Mouse (Mus musculus) intestine, embryonic 16.5 days (tissue): ENCODE data around the gene Pcnt. TPM values are rescaled to one million over a fixed set of nuclear protein-coding genes. Genes with fewer than 3 reads are reported as not detected.

Experiments
- ATAC-seq: fragments of 200-750 bp; cut with Nextera tagmentation; 2 replicates; pipeline ENCODE4 v1.8.0; 2017; ENCODE audit warnings: moderate TSS enrichment, moderate library complexity
- H3K27ac ChIP-seq: fragments of 300-500 bp; sonication (generic); 2 replicates; pipeline ENCODE4 v1.5.1; 2014; ENCODE audit warnings: mild to moderate bottlenecking, low read length
- H3K27me3 ChIP-seq: fragments of 300-500 bp; sonication (generic); replicated peaks from 2 replicates; pipeline ENCODE4 v1.6.1; 2014; ENCODE audit warnings: low read length, control low read depth, mixed read lengths; ENCODE audit not compliant: control insufficient read depth, insufficient read depth
- H3K36me3 ChIP-seq: fragments of 300-500 bp; sonication (generic); 2 replicates; pipeline ENCODE4 v1.6.1; 2014; ENCODE audit warnings: low read length, control low read depth; ENCODE audit not compliant: control insufficient read depth, insufficient read depth
- H3K4me1 ChIP-seq: fragments of 300-500 bp; sonication (generic); 2 replicates; pipeline ENCODE4 v1.6.1; 2014; ENCODE audit warnings: low read length, control low read depth, mixed read lengths; ENCODE audit not compliant: control insufficient read depth, insufficient read depth
- H3K4me2 ChIP-seq: fragments of 300-500 bp; sonication (generic); 2 replicates; pipeline ENCODE4 v1.6.1; 2014; ENCODE audit warnings: low read depth, low read length, control low read depth
- H3K4me3 ChIP-seq: fragments of 300-500 bp; sonication (generic); 2 replicates; pipeline ENCODE4 v1.5.1; 2014; ENCODE audit warnings: mild to moderate bottlenecking, low read length
- H3K9ac ChIP-seq: fragments of 300-500 bp; sonication (generic); 2 replicates; pipeline ENCODE4 v1.6.1; 2014; ENCODE audit warnings: low read depth, low read length
- H3K9me3 ChIP-seq: fragments of 300-500 bp; sonication (generic); 2 replicates; pipeline ENCODE4 v1.6.1; 2016; ENCODE audit warnings: low read length, control low read depth; ENCODE audit not compliant: control insufficient read depth
- WGBS: fragments of 180-500 bp; shearing (Covaris S2); extraction: QIAGEN DNeasy Blood & Tissue Kit; methylation state at CpG from one replicate; pipeline ENCODE4 v1.1.7; 2014; 5-methylcytosine and 5-hydroxymethylcytosine counted together
- polyA plus RNA-seq: library from polyadenylated mRNA; unstranded; fragments of >200 nt; fragmentation: Nextera tagmentation; extraction: Ambion mirVana; gene quantifications from 2 replicates; pipeline ENCODE4 v1.2.1, GENCODE M21; 2015

Pcnt gene
- polyA plus RNA-seq, 1 experiment from 2014 or later: 10.7 TPM

DNA sequence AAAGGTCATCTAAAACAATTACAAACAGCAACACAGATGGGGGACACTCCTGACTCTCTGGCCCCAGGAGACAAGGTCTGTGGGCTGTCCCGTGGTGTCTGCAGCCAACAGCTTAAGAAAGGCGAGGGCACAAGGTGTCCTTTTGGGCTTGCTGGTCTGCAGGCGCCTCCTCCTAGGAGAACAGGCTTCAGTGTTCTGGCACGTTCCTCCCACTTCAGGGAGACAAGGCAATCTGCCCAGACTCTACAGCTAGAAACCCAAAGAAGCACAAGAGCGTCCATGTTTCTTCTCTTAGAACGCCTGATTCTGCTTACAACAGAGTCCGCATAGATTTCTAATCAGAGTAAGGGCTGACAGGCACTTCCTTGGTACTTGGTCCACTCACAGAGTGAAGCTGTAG lies 19.7 kb upstream of the Pcnt start:
- Histone ChIP-seq H3K36me3 (no peaks in the 10 kb centered on the region), H3K4me1 (no peaks in the 10 kb centered on the region), H3K4me3 (no peak overlapping the region), H3K4me2 (no peak overlapping the region), H3K27ac (no peak overlapping the region), H3K9me3 (0 out of 2 replicates have a peak, but pooled peaks cover 11% of the 10 kb centered on the region), H3K27me3 (no peaks in the 10 kb centered on the region), H3K9ac (no peak overlapping the region)
- no peak for ATAC-seq
- WGBS: 92% methylated on average over 7 of the region's 7 CpGs

DNA sequence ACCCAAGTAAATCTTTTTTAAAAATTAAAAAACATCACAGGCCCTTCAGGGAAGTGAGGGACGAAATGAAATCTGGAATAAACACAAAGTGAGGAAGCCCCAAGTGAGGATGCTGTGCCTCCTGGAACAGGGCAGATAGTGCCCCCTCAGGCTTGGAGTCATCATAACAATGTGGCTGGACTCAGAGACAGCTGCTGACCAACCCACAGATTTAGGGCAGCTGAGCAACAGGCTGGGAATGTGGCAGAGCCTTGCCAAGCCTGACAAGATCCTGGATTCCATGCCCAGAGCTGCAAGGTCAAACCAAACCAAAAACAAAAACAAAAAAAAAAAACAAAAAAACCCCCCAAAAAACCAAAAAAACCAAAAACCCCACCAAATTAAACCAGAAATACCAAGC lies 18.7 kb upstream of the Pcnt start:
- Histone ChIP-seq H3K4me3 (no peak overlapping the region), H3K36me3 (no peaks in the 10 kb centered on the region), H3K27ac (no peak overlapping the region), H3K4me1 (no peaks in the 10 kb centered on the region), H3K9ac (no peak overlapping the region), H3K9me3 (0 out of 2 replicates have a peak, but pooled peaks cover 11% of the 10 kb centered on the region), H3K4me2 (no peak overlapping the region), H3K27me3 (no peaks in the 10 kb centered on the region)
- WGBS: 94% methylated on average over 1 of the region's 1 CpGs
- no peak for ATAC-seq

DNA sequence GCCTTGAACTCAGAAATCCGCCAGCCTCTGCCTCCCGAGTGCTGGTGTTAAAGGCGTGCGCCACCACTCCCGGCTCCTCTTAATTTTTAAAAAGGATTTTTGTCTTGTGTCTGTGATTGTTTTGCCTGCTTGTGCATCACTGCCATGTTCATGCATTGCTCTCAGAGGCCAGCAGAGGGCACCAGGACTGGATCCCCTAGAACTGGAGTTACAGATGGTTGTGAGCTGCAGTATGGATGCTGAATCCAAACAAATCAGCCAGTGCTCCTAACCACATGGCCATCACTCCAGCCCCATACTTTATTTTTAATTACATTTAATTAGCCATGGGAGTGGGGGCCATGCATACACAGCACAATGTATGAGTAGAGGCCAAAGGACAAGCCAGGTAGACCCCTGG lies 12.7 kb upstream of the Pcnt start:
- no peak overlapping the region for H3K4me3 ChIP-seq
- no peaks in the 10 kb centered on the region for H3K36me3 ChIP-seq
- H3K4me1 ChIP-seq: no peaks in the 10 kb centered on the region
- 0 out of 2 replicates have a peak, but pooled peaks cover 7% of the 10 kb centered on the region for H3K9me3 ChIP-seq
- H3K27ac ChIP-seq: no peak overlapping the region
- ATAC-seq: no peak
- 60% methylated on average over 5 of the region's 5 CpGs for WGBS
- no peak overlapping the region for H3K4me2 ChIP-seq
- H3K27me3 ChIP-seq: no peaks in the 10 kb centered on the region
- no peak overlapping the region for H3K9ac ChIP-seq

DNA sequence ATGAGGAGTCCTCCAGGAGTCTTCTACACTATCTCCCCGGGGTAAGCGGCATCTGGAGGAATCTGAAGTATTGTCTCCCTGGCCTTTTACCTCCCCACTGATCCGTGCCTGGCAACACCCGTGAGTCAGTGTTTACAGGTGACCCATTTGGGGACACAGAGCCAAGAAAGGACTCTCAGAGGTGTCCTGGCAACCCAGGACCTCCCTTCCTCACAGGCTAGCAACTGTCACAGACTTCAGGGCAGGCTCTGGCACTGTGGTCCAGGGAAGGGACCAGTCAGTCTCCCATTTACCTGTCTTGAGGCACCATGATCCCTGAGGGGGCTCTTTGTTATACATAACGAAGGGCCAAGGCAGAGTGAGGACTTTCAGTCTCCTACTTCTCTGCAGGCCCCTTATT lies 6.3 kb upstream of the Pcnt start, which contains the start of gene 2610028H24Rik:
Gene 2610028H24Rik (plus strand): TSS at position 231 of the 400 bp plus-strand sequence.
- H3K4me2 ChIP-seq: no peak within 1 kb of the TSS
- H3K4me3 ChIP-seq: no peak within 1 kb of the TSS
- H3K27ac ChIP-seq: no peak within 1 kb of the TSS
- no peak within 1 kb of the TSS for H3K9ac ChIP-seq
- no peak for ATAC-seq
- H3K9me3 ChIP-seq: no peaks in the 10 kb centered on the region
- WGBS: 63% methylated on average over 5 of the region's 5 CpGs
- H3K36me3 ChIP-seq: no peaks in the 10 kb centered on the region
- peaks cover 5% of the 10 kb centered on the region for H3K4me1 ChIP-seq
- no peaks in the 10 kb centered on the region for H3K27me3 ChIP-seq

DNA sequence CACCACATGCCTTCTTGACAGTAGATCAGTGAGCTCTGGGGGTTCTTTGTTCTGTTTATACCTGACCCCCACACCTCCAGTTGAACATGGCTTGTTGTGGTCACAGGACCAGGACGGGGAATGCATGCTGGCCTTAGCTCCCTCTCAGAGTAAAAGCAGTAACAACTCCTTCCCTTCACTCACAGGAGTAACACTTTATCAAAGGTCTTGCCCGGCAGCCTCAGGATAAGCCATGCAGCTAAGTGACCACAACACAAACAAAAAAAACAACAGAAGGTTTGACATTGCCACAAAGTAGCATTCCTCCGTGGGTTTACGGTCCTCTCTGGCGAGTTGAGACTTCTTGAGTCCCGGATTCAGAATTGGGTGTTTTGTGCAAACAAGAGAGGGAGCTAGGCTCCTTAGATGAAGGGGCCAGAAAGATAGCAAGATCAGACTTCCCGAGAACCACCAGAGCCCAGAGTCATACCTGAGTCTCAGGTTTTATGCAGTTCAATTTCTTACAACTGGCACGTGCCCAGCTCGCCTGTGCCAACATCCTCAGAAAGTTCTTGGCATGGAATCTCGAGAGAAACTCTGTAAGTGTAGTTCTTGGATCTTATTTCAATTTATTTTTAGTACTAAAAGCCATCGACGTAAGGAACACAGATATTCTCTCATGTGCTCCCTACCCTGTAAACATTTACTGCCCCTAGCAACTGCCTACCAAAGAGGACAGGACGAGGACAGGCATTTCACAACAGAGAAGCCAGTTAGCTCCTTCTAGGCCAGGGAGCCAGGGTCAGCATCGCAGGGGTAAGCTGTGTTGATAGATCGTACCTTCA lies 5.0 kb upstream of the Pcnt start:
- ATAC-seq: no peak
- Histone ChIP-seq H3K4me2 (no peak overlapping the region), H3K27ac (no peak overlapping the region), H3K27me3 (no peaks in the 10 kb centered on the region), H3K9ac (no peak overlapping the region), H3K36me3 (no peaks in the 10 kb centered on the region), H3K4me3 (no peak overlapping the region), H3K9me3 (no peaks in the 10 kb centered on the region), H3K4me1 (peaks cover 10% of the 10 kb centered on the region)
- WGBS: 75% methylated on average over 15 of the region's 15 CpGs

DNA sequence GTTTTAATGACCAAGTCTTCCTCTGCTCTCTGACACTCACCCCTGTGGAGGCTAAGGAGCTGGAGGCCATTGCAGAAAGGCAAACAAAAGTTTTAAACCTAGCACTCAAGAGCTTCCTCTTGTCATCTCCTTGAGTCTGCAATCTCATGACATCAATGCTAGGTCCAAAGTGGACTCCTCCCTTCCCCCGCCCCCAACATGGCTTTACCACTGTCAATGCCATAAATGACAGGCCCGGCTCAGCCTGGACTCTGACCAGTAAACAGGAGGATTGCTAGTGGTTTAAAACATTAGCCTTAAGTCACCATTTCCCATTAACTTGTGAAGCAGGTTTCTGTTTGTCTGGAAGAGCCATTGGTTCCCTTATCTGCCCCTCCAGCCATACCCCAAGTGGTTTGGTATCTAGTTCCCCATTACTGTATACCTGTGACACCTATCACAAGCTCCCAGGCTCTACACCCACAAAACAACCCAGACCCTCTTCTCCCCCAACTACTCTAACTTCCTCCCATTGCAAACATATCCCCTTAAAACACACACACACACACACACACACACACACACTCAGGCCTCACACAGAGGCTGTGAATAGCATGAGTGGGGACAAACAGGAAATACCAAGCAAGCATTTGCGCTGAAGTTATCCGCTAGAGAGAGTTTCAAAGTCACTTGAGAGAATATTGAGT lies 3.6 kb upstream of the Pcnt start:
- Histone ChIP-seq H3K4me1 (peaks cover 13% of the 10 kb centered on the region), H3K36me3 (no peaks in the 10 kb centered on the region), H3K9ac (no peak overlapping the region), H3K4me3 (no peak overlapping the region), H3K27me3 (no peaks in the 10 kb centered on the region), H3K4me2 (no peak overlapping the region), H3K9me3 (no peaks in the 10 kb centered on the region), H3K27ac (peak overlapping the region; percentile 28)
- WGBS: 65% methylated on average over 4 of the region's 4 CpGs
- 0 out of 2 replicates have a peak, but pooled peaks have one; percentile 12 for ATAC-seq

DNA sequence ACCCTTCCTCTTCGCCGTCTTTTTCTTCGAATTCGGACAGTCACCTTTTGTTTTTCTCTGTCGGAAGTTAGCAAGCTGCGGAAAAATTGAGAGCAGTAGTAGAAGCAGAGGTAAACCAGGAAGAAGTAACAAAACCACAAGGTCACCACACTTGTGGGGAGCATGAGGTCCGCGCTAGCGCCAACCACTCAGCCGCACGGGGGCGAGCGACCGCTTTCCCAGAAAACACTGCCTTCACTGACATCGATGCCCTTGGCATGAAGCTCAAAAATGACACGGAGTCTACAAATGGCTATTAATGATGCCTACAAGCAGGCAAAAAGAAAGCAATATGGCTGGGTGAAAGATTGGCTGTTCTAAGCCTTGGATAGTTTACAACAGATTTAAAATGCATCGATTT lies 2.3 kb downstream of the Pcnt start, which contains the start of gene AC141477.1:
Gene AC141477.1 (minus strand): TSS at position 164 of the 400 bp plus-strand sequence.
- Histone ChIP-seq H3K4me3 (no peak within 1 kb of the TSS), H3K36me3 (peaks cover 9% of the 10 kb centered on the region), H3K9me3 (no peaks in the 10 kb centered on the region), H3K27me3 (no peaks in the 10 kb centered on the region), H3K4me1 (peaks cover 8% of the 10 kb centered on the region; the same call in 1 of the 2 replicates), H3K27ac (no peak within 1 kb of the TSS), H3K4me2 (no peak within 1 kb of the TSS), H3K9ac (no peak within 1 kb of the TSS)
- WGBS: 95% methylated on average over 17 of the region's 17 CpGs
- no peak for ATAC-seq

DNA sequence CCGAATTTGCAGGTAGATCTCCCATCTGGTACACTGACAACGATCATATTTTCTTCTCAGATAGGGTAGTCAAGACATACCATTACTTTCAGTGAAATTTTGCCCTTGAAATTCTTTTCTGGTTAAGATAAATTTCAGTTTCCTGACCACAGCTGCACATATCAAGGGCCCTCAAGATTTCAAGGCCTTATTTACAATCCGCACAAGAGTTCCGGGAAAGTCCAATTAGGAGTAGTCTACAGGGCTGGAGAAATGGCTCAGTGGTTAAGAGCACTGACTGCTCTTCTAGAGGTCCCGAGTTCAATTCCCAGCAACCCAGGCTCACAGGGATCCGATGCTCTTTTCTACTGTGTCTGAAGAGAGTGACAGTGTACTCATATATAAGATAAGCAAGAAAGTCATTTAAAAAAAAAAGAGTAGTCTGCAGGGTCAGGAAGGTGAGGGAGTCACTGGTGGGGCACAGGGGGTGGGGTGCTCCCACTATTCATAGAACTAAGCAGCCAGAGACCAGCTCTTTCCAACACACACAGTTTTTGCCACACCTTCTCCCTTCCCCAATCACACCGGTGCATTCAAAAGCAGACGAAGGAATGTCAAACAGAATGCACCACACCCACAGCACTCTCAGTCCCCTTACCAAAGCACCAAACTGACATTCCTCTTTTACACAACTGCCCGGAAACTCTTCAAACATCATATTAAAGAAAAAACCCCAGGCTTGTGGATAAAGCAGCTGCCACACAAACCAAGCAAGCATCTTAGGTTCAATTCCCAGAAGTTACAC lies 3.3 kb downstream of the Pcnt start:
- Histone ChIP-seq H3K36me3 (peaks cover 9% of the 10 kb centered on the region), H3K9ac (no peak overlapping the region), H3K4me2 (no peak overlapping the region), H3K27ac (no peak overlapping the region), H3K9me3 (no peaks in the 10 kb centered on the region), H3K27me3 (no peaks in the 10 kb centered on the region), H3K4me1 (peaks cover 8% of the 10 kb centered on the region; the same call in 1 of the 2 replicates), H3K4me3 (no peak overlapping the region)
- no peak for ATAC-seq
- WGBS: 83% methylated on average over 9 of the region's 9 CpGs

DNA sequence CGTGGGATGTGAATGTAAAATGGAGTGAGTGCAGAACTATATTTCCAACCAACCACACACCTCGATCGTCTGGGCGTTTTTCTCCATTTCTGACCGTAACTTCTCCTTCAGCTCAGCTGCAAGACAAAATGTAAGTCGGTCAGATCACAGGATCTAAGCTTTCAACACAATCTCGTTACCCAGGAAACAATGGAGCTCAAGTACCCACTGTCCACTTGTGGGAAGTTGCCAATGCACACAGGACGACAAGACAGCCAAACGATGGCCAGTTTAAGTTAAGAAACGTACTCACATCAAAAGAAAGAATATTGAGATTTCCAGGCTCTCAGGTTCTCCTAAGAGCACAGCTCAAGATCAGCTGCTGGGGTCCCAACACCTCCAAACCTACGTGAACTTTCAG lies 8.7 kb downstream of the Pcnt start:
- ATAC-seq: no peak
- Histone ChIP-seq H3K4me1 (no peaks in the 10 kb centered on the region), H3K4me2 (no peak overlapping the region), H3K9me3 (no peaks in the 10 kb centered on the region), H3K27me3 (no peaks in the 10 kb centered on the region), H3K4me3 (no peak overlapping the region), H3K9ac (no peak overlapping the region), H3K27ac (no peak overlapping the region), H3K36me3 (peaks cover 27% of the 10 kb centered on the region)
- WGBS: 95% methylated on average over 11 of the region's 11 CpGs
